Mouse (Mus musculus): Measurements from ENCODE around the gene Gna11.
A peak's percentile ranks its signal among the peaks of the same experiment; 100 is the strongest.

Gna11 gene

GRCm38 (mm10) chr10:81565257-81566228 lies 20.6 kb upstream of the Gna11 start:
- no peak for DNase-seq

DNA sequence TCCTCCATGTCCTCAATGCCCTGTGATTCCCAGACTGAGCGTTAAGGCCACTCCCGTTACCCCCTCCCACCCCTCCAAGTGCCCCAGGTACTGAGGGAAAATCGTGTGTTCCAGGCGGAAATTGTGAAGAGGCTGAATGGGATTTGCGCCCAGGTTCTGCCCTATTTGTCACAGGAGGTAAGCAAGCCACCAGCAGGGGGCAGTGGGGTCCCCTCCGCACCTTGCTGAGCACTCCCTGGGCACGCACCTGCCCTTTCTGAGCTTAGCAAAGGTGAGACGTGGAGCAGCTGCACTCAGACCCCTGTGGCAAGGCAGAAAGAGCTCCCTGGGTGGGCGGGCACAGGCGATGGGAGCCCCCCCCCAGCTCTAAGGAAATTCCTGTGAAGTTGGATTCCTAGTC lies 19.7 kb upstream of the Gna11 start:
- peak; percentile 48 to 71 for DNase-seq

GRCm38 (mm10) chr10:81564216-81564615 lies 19.2 kb upstream of the Gna11 start:
- peak; percentile 58 to 75 for DNase-seq

DNA sequence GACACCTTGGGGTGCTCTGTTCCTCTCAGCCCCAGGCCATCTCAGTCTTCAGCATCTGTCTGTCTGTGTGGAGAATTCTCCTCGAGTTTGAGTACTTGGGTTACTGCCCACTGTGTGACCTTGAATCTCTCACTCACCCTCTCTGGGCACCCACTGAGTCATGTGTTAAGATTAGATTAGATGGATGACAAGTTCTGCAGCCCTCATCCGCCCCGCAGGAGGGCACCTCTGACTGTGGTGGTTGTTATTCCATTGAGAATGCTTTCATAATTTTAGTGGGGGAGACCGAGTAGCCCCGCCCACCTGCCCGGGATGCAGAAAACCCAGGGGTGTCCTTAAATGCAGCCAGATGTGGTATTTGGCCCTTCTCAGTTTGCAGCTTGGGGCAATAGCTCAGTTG lies 18.5 kb upstream of the Gna11 start:
- DNase-seq, result peak; percentile 30 to 41

DNA sequence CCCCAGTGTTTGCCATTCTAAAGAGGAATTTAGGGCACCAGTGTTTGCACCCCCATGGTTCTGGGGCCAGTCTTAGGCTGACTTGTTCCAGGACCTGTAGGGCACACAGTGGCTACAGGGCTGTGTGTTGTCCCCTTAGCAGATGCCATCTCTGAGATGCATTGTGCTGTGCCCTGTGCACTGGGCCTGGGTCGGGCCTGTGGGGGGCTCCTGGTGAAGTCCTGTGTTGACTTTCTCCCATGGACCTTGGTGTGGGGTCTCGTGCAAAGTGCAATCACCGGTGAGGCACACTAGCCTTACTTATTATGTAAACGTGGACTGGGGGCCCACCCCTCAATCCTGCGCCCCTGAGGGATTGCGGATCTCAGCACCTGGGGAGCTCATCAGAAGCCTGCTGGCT lies 17.4 kb upstream of the Gna11 start:
- peak in 1 of 2 experiments; percentile 5 for DNase-seq

GRCm38 (mm10) chr10:81560719-81561459 lies 15.9 kb upstream of the Gna11 start:
- DNase-seq, result peak; percentile 51 to 62

DNA sequence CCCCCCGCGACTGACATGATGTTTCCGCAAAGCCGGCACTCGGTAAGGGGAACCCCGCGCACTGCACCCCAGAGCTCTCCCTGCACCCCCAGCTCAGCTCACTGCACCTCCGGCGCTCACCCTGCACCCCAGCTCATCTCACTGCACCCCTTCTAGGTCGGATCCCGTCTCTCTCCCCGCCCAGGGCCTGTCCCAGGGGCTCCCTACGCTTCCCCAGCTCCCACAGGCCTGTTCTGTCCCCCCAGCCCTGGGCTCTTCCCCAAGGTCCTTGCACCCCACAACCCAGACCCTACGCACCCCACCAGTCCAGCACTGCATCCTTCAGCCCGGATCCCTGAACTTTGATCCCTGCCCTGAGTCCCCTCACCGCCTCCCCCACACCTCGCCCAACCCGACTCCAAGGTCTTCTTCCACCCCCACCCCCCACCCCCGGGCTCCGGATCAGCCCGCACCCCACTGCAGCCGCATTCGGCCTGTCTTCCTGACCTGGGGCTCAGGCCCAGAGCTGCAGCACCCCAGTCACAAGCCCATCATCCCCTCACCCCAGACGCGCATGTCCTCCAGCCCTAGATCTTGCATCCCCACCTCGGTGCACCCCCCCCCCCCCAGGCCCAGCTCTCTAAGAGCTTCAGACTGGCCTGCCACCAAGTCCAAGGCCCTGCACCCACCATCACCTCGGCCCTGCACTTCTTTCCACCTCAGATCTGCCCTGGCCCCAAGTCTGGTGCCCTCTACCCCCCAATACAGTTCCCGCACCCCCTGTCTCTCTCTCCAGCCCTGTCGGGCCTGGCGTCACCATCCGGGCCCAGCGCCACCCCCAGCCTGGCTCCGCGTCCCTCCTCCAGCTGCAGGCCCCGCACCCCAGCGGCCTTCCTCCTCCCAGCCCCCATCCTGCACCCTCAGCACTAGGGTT lies 14.9 kb upstream of the Gna11 start:
- peak; percentile 67 to 69 for DNase-seq

DNA sequence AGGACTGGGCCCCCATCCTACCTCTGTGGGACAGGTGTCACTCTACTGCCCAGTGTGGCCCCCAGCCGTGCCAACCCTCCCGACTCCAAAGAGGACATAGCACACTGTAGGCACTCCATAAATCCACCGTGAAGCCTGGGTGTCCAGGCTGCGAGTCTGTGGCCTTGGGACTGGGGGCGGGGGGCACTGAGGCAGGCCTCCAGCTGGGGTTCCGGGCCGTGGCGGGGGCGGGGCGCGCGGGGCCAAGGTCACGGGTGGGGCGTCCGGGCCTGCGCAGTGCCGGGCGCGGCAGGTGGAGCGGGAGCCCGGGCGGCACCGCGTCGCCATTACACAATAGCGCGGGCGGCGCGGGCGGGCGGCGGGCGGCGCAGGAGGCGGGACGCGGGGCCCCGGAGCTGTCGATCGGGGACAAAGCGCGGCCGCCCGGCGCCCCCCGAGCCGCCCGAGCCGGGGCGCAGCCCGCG lies 14.2 kb upstream of the Gna11 start, which contains the start of gene Aes:
TSS of gene Aes (plus strand) at position 326 of the 464 bp plus-strand sequence.
- peak; percentile 78 to 84 for DNase-seq

DNA sequence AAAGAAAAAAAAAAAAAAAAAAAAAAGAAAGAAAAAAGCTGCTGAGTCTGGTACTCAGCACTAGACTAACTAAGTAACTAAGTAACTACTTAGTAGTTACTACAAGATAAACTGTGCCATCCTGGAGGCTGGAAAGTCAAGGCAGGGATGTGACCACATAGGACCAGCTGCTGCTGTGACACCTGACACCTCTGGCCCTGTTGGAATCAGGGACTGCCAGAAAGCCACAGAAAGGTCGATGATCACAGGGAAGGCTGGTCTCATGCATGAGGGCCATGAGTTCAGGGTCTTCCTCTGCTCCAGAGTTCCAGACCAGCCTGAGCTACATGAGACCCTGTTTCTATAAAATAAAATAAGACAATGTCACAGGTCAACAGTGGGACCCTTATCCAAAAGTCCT lies 12.5 kb upstream of the Gna11 start:
- no peak for DNase-seq

DNA sequence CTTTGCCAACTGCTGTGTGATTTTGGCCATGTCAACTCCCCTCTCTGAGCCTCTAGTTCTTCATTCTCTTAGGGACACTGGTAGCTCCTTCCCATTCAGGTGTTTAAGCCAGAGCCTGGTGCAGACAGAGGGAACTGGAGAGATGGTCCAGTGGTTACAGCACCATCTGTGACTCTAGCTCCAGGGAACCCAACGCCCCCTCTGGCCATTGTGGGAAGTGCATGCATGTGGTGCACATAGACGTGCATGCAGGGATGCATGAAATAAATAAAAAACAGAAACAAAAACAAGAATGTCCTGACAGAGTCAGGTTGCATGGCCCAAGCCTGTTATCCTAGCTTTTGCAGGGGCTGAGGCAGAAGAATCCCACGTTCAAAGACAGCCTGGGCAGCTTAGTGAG lies 11.3 kb upstream of the Gna11 start:
- DNase-seq, result no peak

DNA sequence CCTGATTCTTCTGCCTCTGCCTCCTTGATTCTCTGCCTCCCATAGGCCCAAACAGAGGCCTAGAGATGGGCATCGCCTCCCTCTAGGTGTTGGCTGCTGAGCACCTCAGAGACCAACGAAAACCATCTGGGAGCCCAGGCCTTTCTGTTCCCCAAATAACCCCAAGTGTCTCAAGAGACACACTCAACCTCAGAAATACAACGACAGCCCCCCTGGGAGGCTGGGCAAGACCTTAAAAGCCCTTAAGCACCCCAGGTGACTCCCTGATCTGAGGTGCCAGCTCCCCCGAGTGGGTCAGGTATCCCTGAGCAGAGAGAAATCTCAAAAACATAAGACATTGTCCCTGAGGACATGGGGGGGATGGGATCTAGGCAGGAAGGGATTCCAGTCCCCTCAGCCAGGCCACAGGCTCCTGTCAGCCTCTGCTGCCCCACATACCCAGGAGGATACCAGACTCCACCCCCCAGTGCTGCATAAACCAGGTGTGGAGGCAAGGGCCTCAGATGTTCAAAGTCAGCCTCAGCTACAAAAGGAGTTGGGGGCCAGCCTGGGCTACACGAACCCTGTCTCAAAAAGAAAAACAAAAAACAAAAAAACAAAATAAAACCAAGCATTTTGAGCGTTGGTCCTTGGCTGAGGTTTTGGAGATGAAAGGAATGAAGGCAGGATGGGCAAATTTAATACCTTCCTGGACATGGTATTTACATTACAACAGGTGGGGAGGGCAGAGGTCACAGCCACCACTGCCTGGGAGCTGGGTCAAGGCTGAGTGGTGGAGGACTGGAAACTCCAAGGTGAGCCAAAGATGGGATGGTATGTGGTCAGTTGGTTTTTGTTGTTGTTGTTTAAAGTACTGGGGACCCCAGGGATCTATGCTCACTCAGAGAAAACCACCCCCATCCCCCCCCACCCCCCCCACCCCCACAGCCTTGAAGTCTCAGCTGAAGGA lies 9.1 kb upstream of the Gna11 start:
- DNase-seq, result no peak

GRCm38 (mm10) chr10:81553232-81553631 lies 8.2 kb upstream of the Gna11 start:
- no peak for DNase-seq

GRCm38 (mm10) chr10:81551597-81552102 lies 6.7 kb upstream of the Gna11 start:
- DNase-seq, result peak; percentile 92 to 97

DNA sequence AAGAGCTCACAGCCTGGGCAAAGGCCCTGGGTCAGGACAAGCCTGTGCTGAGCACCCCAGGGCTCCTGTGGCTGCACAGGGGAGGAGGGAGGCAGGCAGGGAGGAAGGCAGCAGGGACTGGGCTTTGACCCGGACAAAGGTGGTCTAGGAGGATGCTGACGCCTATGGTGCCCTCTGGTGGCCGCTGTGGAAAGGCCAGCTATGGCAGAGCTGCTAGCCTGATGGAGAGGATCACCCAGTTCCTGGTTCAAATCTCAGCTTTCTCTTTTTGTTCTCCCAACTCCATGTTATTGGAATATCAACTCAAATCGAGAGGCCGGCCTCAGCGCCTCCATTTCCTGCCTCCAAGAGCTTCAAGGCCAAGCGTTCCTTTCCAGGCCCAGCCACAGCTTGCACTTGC lies 5.3 kb upstream of the Gna11 start:
- peak; percentile 68 to 78 for DNase-seq

GRCm38 (mm10) chr10:81548944-81549343 lies 4.0 kb upstream of the Gna11 start:
- DNase-seq, result no peak

- DNase-seq, result no peak
Observed at GRCm38 (mm10) chr10:81546788-81547571, 2.0 kb upstream of the Gna11 start.

- no peak for DNase-seq
Observed at GRCm38 (mm10) chr10:81546332-81546731, 1.3 kb upstream of the Gna11 start.

DNA sequence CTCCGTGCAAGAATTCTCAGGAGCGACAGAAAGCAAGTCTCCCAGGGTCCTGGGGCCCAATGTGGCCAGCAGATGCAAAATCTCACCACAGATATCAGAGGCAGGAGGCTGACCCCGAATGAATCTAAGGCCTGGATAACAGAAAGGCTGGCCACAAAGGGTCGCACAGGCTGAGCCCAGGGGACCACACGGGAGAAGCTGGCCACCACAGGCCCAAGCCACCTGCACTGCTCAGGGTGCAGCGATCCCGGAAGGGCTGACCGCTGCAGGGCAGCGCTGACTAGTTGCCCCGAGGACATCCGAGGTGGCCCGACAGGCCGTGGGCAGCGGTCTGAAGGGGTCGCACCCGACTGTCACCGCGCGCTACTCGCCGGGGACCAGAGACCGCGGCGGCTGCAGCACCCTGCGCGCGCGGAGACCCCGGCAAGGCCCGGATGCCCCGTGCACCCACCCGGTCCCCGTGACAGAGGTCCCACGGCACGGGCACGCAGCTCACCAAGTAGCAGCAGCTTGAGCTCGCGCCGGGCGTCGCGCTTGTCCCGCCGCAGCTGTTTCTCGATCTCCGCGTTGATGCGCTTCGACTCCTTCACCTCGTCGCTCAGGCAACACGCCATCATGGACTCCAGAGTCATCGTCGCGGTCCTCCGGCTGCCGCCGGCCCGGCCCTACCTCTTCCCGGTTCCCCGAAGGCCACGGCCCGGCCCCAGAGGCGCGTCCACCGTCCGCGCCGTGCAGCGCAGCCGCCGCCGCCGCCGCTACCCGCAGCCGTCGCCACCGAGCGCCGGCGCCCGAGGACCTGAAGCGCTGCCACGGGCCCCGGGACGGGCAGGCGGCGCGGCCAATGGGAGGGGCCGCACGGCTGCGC lies 462 bp downstream of the Gna11 start:
- DNase-seq, result peak in 1 of 2 experiments; percentile 57

GRCm38 (mm10) chr10:81543633-81544032 lies 1.4 kb downstream of the Gna11 start:
- no peak for DNase-seq

Measured in kidney, adult 8-10 months (tissue).